Mouse (Mus musculus) liver, adult 2 months (tissue): ENCODE data around the gene Glt6d1. TPM values are rescaled to one million over a fixed set of nuclear protein-coding genes. Genes with fewer than 3 reads are reported as not detected.

ENCODE experiments used
- DNase-seq: peaks from one replicate; pipeline ENCODE4 v3.0.0-alpha.2; 2011; ENCODE audit warnings: low read depth, low spot score; ENCODE audit errors: extremely low read depth
- H3K27ac ChIP-seq: fragments of 200-500 bp; replicated peaks from 2 replicates; pipeline ENCODE4 v1.5.1; 2012; ENCODE audit warnings: low read depth, mild to moderate bottlenecking, control low read depth, inconsistent platforms, low read length; ENCODE audit not compliant: insufficient read depth
- H3K27me3 ChIP-seq: fragments of 200-500 bp; 2 replicates; pipeline ENCODE4 v1.6.1; 2012; ENCODE audit warnings: mild to moderate bottlenecking, moderate library complexity, low read length, inconsistent platforms; ENCODE audit not compliant: control insufficient read depth, insufficient read depth
- H3K36me3 ChIP-seq: fragments of 200-500 bp; 2 replicates; pipeline ENCODE4 v1.6.1; 2012; ENCODE audit warnings: low read length, inconsistent platforms; ENCODE audit not compliant: control insufficient read depth, insufficient read depth
- H3K4me1 ChIP-seq: fragments of 200-500 bp; 2 replicates; pipeline ENCODE4 v1.6.1; 2011; ENCODE audit warnings: low read length; ENCODE audit not compliant: control insufficient read depth, insufficient read depth
- H3K4me3 ChIP-seq: fragments of 200-500 bp; 2 replicates; pipeline ENCODE4 v1.5.1; 2011; ENCODE audit warnings: low read depth, mild to moderate bottlenecking, control low read depth, low read length, moderate library complexity; ENCODE audit not compliant: insufficient read depth
- H3K79me2 ChIP-seq: fragments of 200-500 bp; 2 replicates; pipeline ENCODE4 v1.6.1; 2012; ENCODE audit warnings: inconsistent platforms, mild to moderate bottlenecking, low read length, moderate library complexity; ENCODE audit not compliant: control insufficient read depth, insufficient read depth
- H3K9ac ChIP-seq: fragments of 200-500 bp; 2 replicates; pipeline ENCODE4 v1.6.1; 2012; ENCODE audit warnings: low read depth, mild to moderate bottlenecking, control low read depth, inconsistent platforms, low read length
- CTCF ChIP-seq: fragments of 200-500 bp; IDR thresholded peaks from 2 replicates; pipeline ENCODE4 v1.5.1; 2011; ENCODE audit warnings: low read depth, low read length, control low read depth
- POLR2A ChIP-seq: fragments of 200-500 bp; IDR thresholded peaks from 2 replicates; pipeline ENCODE4 v1.6.1; 2011; ENCODE audit warnings: low read length, control low read depth; ENCODE audit not compliant: insufficient read depth; ENCODE audit errors: extremely low read depth
- WGBS: fragments of 180-500 bp; shearing (Covaris S2); methylation state at CpG from one replicate; pipeline ENCODE4 v1.1.7; 2018; 5-methylcytosine and 5-hydroxymethylcytosine counted together
- polyA plus RNA-seq: library from polyadenylated mRNA; depleted of rRNA; stranded (reverse); fragments of >200 nt; gene quantifications from 2 replicates; pipeline ENCODE4 v1.2.3, GENCODE M21; 2012; rRNA removed
- total RNA-seq: library from RNA; depleted of rRNA; stranded (reverse); fragments of >200 nt; gene quantifications from 2 replicates; pipeline ENCODE4 v1.2.3, GENCODE M21; 2014; rRNA removed

The Glt6d1 gene
- total and polyA plus RNA-seq, 2 experiments, result not detected

DNA sequence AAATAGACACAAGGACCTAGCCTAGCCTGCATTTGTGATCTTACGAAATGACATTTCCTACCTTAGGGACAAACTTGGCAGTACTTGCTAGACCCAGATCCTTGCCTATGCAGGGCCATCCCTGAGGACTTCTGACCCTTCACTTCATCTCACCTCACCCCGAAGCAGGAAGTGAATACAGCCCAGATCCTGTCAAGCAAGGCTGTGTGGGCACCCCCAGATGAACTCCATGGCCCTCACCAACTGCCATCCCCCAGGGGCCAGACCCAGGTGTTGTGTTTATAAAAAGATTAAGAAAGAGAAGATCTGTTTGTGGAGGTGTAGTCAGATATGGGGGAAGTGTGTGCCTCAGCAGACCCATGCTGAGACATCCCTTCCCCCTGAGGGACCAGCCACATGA is 41.0 kb downstream of the Glt6d1 start:
- DNase-seq, result no peak
- no peak for TF ChIP-seq POLR2A
- TF ChIP-seq CTCF, result no peak
- WGBS, result 73% methylated on average over 2 of the region's 2 CpGs

DNA sequence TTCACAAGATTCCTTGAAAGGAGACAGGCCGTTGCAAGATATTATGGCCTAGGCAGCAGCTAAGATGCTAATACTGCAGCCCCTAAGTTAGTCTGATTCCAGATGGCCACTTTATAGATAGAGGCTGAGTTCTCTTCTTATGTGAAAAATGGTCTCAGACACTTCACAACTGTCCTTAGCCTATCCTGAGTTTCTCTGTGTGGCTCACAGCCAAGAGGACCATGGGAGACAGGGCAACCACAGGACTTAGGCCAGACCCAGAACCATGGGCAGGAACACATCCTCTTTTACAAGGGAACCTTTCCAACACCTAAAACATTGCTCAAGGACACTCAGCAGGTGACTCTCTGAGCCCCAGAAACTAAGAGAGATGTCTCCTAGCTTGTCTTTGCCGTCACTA is 42.1 kb downstream of the Glt6d1 start:
- 90% methylated on average over 2 of the region's 2 CpGs for WGBS
- H3K27me3 ChIP-seq, result no peaks in the 10 kb centered on the region
- no peak overlapping the region for H3K27ac ChIP-seq
- H3K4me3 ChIP-seq, result no peak overlapping the region
- no peaks in the 10 kb centered on the region for H3K4me1 ChIP-seq
- no peaks in the 10 kb centered on the region for H3K36me3 ChIP-seq
- TF ChIP-seq CTCF (no peak), POLR2A (no peak)
- DNase-seq, result no peak
- no peaks in the 10 kb centered on the region for H3K79me2 ChIP-seq
- no peak overlapping the region for H3K9ac ChIP-seq

More for the DNA sequence above, 41.0 kb downstream of the Glt6d1 start:
- Histone ChIP-seq H3K27ac (no peak overlapping the region), H3K27me3 (no peaks in the 10 kb centered on the region), H3K79me2 (no peaks in the 10 kb centered on the region), H3K4me3 (no peak overlapping the region), H3K36me3 (no peaks in the 10 kb centered on the region), H3K4me1 (no peaks in the 10 kb centered on the region), H3K9ac (no peak overlapping the region)

DNA sequence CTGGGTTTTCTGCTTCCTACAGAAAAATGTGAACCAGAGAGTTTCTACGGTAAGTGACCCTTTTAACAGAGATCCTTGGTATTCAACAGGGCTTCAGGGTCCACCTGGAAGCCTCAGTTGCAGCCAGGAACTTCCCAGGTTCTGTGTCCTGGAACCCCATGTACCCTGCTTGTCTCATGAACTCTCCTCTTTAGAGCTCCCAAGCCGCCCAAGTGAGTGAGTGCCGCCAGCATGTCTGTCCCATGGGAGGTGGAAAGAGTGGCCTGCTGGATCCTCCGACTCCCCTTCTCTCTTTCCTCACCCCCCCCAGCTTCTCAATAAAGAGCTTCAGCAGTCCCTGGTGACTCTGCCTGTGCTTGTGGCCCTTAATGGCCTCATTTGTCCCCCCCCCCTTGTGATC is 47.9 kb downstream of the Glt6d1 start:
- no peaks in the 10 kb centered on the region for H3K36me3 ChIP-seq
- no peak overlapping the region for H3K9ac ChIP-seq
- no peaks in the 10 kb centered on the region for H3K4me1 ChIP-seq
- no peak overlapping the region for H3K4me3 ChIP-seq
- TF ChIP-seq CTCF, result no peak
- no peak for TF ChIP-seq POLR2A
- no peaks in the 10 kb centered on the region for H3K79me2 ChIP-seq
- 74% methylated on average over 4 of the region's 4 CpGs for WGBS
- no peak for DNase-seq
- H3K27ac ChIP-seq, result no peak overlapping the region
- H3K27me3 ChIP-seq, result no peaks in the 10 kb centered on the region

DNA sequence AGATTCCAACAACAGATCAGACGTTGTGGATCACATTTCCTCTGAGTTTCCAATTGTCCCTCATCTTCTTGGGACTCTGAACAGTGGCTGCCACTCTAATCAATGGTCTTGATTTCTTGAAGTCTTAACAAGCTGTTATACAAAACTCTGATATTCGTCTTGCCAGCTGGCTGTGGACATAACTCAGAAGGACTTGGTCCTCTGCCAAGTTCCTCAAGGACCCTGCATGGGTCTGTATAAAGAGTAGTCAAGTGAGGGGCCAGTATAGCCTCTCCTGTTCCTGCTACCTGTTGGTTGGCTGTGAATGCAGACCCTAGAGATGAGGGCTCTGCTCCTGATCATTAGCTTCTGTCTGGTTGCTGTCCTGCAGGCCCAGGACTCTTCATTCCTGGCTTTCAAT is 50.4 kb downstream of the Glt6d1 start, which contains the start of gene Lcn3:
Gene Lcn3, plus strand, starts transcription at position 301 of the 400 bp plus-strand sequence.
- TF ChIP-seq POLR2A (no peak), CTCF (no peak)
- no peak within 1 kb of the TSS for H3K27ac ChIP-seq
- H3K27me3 ChIP-seq, result no peaks in the 10 kb centered on the region
- no peaks in the 10 kb centered on the region for H3K4me1 ChIP-seq
- H3K36me3 ChIP-seq, result no peaks in the 10 kb centered on the region
- H3K4me3 ChIP-seq, result no peak within 1 kb of the TSS
- WGBS, result 55% methylated on average over 2 of the region's 2 CpGs
- no peak within 1 kb of the TSS for H3K9ac ChIP-seq
- H3K79me2 ChIP-seq, result no peaks in the 10 kb centered on the region
- no peak for DNase-seq

DNA sequence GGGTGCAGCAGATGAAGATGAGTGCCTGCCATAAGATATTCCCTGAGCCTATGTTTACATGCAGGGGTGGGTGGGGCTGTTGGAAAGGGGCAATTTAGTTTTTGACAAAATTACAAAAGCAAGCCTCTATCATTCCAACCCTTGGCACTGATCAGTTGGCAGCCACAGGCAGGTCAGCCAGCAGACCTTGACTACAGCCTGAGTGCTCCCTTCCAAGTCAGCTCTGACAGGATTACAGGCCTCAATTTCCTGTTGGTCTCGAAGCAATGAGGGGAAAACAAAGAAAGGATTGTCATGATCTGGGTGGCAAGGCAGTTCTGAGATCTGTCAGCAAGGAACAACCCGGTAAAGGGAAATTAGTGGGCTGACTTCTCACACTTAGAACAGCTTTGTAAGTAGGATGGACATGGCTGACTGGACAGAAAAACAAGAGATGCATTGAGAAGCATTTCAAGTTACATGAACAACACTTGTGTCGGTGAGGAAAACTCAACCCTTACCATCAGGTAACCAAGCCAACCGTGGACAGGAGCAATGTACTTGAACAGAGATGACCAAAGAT is 57.5 kb downstream of the Glt6d1 start:
- no peak for DNase-seq

DNA sequence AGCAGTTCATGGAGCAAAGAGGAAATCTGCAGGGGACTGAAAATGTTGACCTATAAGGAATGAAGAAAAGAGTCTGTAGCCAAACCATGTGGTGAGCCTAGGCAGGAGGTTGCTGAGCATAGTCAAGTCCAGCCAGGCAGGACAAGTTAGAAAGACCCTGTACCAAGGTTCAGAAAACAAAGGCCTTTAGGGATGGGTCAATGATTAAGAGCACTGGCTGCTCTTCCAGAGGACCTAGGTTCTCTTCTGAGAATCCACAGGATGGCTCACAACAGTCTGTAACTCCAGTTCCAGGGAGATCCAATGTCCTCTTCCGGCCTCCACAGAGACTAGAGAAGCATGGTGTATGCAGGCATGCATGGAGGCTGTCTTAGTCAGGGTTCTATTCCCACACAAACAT is 61.4 kb downstream of the Glt6d1 start:
- no peaks in the 10 kb centered on the region for H3K36me3 ChIP-seq
- H3K4me3 ChIP-seq, result no peak overlapping the region
- no peak overlapping the region for H3K9ac ChIP-seq
- H3K4me1 ChIP-seq, result no peaks in the 10 kb centered on the region
- H3K79me2 ChIP-seq, result no peaks in the 10 kb centered on the region
- 89% methylated on average over 1 of the region's 1 CpGs for WGBS
- H3K27me3 ChIP-seq, result no peaks in the 10 kb centered on the region
- DNase-seq, result no peak
- TF ChIP-seq CTCF, result no peak
- no peak for TF ChIP-seq POLR2A
- H3K27ac ChIP-seq, result no peak overlapping the region

More for the DNA sequence above, 57.5 kb downstream of the Glt6d1 start:
- no peaks in the 10 kb centered on the region for H3K4me1 ChIP-seq
- WGBS, result 72% methylated on average over 4 of the region's 4 CpGs
- no peak overlapping the region for H3K27ac ChIP-seq
- TF ChIP-seq POLR2A (no peak), CTCF (no peak)
- H3K79me2 ChIP-seq, result no peaks in the 10 kb centered on the region
- H3K4me3 ChIP-seq, result no peak overlapping the region
- H3K9ac ChIP-seq, result no peak overlapping the region
- no peaks in the 10 kb centered on the region for H3K27me3 ChIP-seq
- H3K36me3 ChIP-seq, result no peaks in the 10 kb centered on the region

Other genes starting within 250 kb of the Glt6d1 start
- gene Mamdc4, start 241.0 kb downstream of the Glt6d1 start, total RNA-seq, result 7.5 and 7.8 TPM in 2 replicates
- gene Mamdc4, start 241.0 kb downstream of the Glt6d1 start, polyA plus RNA-seq, result 1.5 and 2.0 TPM in 2 replicates
- gene Phpt1, start 240.6 kb downstream of the Glt6d1 start, total RNA-seq, result 6.7 and 8.2 TPM in 2 replicates
- gene Phpt1, start 240.6 kb downstream of the Glt6d1 start, polyA plus RNA-seq, result 38.3 and 39.4 TPM in 2 replicates
- not detected in 2 replicates for gene Ajm1, start 234.1 kb downstream of the Glt6d1 start, total RNA-seq
- 0.06 and 0.07 TPM in 2 replicates for gene Ajm1, start 234.1 kb downstream of the Glt6d1 start, polyA plus RNA-seq
- gene Rabl6, start 207.3 kb downstream of the Glt6d1 start, total RNA-seq, result 11.7 and 15.4 TPM in 2 replicates
- gene Rabl6, start 207.3 kb downstream of the Glt6d1 start, polyA plus RNA-seq, result 20.6 and 29.6 TPM in 2 replicates
- gene Ccdc183, start 198.2 kb downstream of the Glt6d1 start, total RNA-seq, result under 0.01 and 0.07 TPM in 2 replicates
- 0.06 TPM in 1 of 2 replicates, not detected in the other for gene Ccdc183, start 198.2 kb downstream of the Glt6d1 start, polyA plus RNA-seq
- gene Tmem141, start 193.8 kb downstream of the Glt6d1 start, total RNA-seq, result 40.0 and 40.9 TPM in 2 replicates
- gene Tmem141, start 193.8 kb downstream of the Glt6d1 start, polyA plus RNA-seq, result 28.5 and 30.9 TPM in 2 replicates
- 35.4 and 63.2 TPM in 2 replicates for gene Fcna, start 187.8 kb downstream of the Glt6d1 start, total RNA-seq
- gene Fcna, start 187.8 kb downstream of the Glt6d1 start, polyA plus RNA-seq, result 27.1 and 36.5 TPM in 2 replicates
- not detected in 2 replicates for gene Lcn8, start 162.7 kb downstream of the Glt6d1 start, total RNA-seq
- not detected in 2 replicates for gene Lcn8, start 162.7 kb downstream of the Glt6d1 start, polyA plus RNA-seq
- not detected in 2 replicates for gene Lcn5, start 157.9 kb downstream of the Glt6d1 start, total RNA-seq
- gene Lcn5, start 157.9 kb downstream of the Glt6d1 start, polyA plus RNA-seq, result not detected in 2 replicates
- not detected in 2 replicates for gene Lcn6, start 139.1 kb downstream of the Glt6d1 start, total RNA-seq
- gene Lcn6, start 139.1 kb downstream of the Glt6d1 start, polyA plus RNA-seq, result not detected in 2 replicates
- not detected in 2 replicates for gene Lcn10, start 133.1 kb downstream of the Glt6d1 start, total RNA-seq
- gene Lcn10, start 133.1 kb downstream of the Glt6d1 start, polyA plus RNA-seq, result not detected in 2 replicates
- not detected in 2 replicates for gene Obp2a, start 115.8 kb downstream of the Glt6d1 start, total RNA-seq
- gene Obp2a, start 115.8 kb downstream of the Glt6d1 start, polyA plus RNA-seq, result not detected in 2 replicates
- 1.0 and 1.9 TPM in 2 replicates for gene Bmyc, start 109.1 kb downstream of the Glt6d1 start, total RNA-seq
- gene Bmyc, start 109.1 kb downstream of the Glt6d1 start, polyA plus RNA-seq, result 4.7 and 6.8 TPM in 2 replicates
- gene Obp2b, start 78.8 kb downstream of the Glt6d1 start, total RNA-seq, result not detected in 2 replicates
- not detected in 2 replicates for gene Obp2b, start 78.8 kb downstream of the Glt6d1 start, polyA plus RNA-seq
- not detected in 2 replicates for gene Lcn3, start 50.3 kb downstream of the Glt6d1 start, total RNA-seq
- not detected in 2 replicates for gene Lcn3, start 50.3 kb downstream of the Glt6d1 start, polyA plus RNA-seq
- gene Lcn11, start 38.8 kb downstream of the Glt6d1 start, total RNA-seq, result not detected in 2 replicates
- gene Lcn11, start 38.8 kb downstream of the Glt6d1 start, polyA plus RNA-seq, result not detected in 2 replicates
- not detected in 2 replicates for gene Gm13539, start 33.6 kb downstream of the Glt6d1 start, total RNA-seq
- not detected in 2 replicates for gene Gm13539, start 33.6 kb downstream of the Glt6d1 start, polyA plus RNA-seq
- not detected in 2 replicates for gene Lcn9, start 7.3 kb upstream of the Glt6d1 start, total RNA-seq
- not detected in 2 replicates for gene Lcn9, start 7.3 kb upstream of the Glt6d1 start, polyA plus RNA-seq
- gene Sohlh1, start 31.4 kb upstream of the Glt6d1 start, total RNA-seq, result not detected in 2 replicates
- gene Sohlh1, start 31.4 kb upstream of the Glt6d1 start, polyA plus RNA-seq, result not detected in 2 replicates
- gene Kcnt1, start 47.9 kb upstream of the Glt6d1 start, total RNA-seq, result under 0.01 TPM in 1 of 2 replicates, not detected in the other
- 0.02 and 0.11 TPM in 2 replicates for gene Kcnt1, start 47.9 kb upstream of the Glt6d1 start, polyA plus RNA-seq
- gene Camsap1, start 167.4 kb upstream of the Glt6d1 start, total RNA-seq, result 5.4 and 9.0 TPM in 2 replicates
- 2.4 and 2.5 TPM in 2 replicates for gene Camsap1, start 167.4 kb upstream of the Glt6d1 start, polyA plus RNA-seq
- 25.4 and 28.4 TPM in 2 replicates for gene Ubac1, start 205.9 kb upstream of the Glt6d1 start, total RNA-seq
- 22.4 and 23.9 TPM in 2 replicates for gene Ubac1, start 205.9 kb upstream of the Glt6d1 start, polyA plus RNA-seq